Comparison of ENCODE assay signal across 28 mouse cellular contexts in genomic region chr3:27705761-27706160, GRCm38 (mm10). TPM values are rescaled to one million over a fixed set of nuclear protein-coding genes. Genes with fewer than 3 reads are reported as not detected.
A peak's percentile ranks its signal among the peaks of the same experiment; 100 is the strongest.
DNase-seq lines count a peak whose midpoint lies in the region; ATAC-seq and TF ChIP-seq lines count a peak whose summit lies in the region.
"Had no signal": no experiment of that assay in that cellular context is flagged by ENCODE, and none has a peak within 500 bp of the region (broad histone marks: within the 10 kb centered on the region; RNA-seq: fewer than 3 reads in every experiment).

No protein-coding gene starts in this region.

- 0 out of 2 replicates have a peak overlapping the region, but pooled peaks have one; percentile 10 for H3K27ac ChIP-seq in heart, embryonic 15.5 days
- H3K27ac ChIP-seq in liver, postnatal 0 days (ENCODE audit: low read depth), result no peak overlapping the region
- H3K27ac ChIP-seq in liver, embryonic 11.5 days (ENCODE audit: low read depth, low read length), result no peak overlapping the region
- H3K27ac ChIP-seq in embryonic fibroblast, embryonic 13.5 days (ENCODE audit: insufficient read depth, low read length), result peak overlapping the region; percentile 48
- H3K27ac ChIP-seq in layer of hippocampus, adult 2 months, result no peak overlapping the region
- H3K27ac ChIP-seq: forebrain, embryonic 10.5 days; forebrain, embryonic 15.5 days; hindbrain, embryonic 13.5 days; midbrain, embryonic 10.5 days; neural tube, embryonic 13.5 days had no signal

- H3K4me1 ChIP-seq in heart, embryonic 15.5 days (replicated peaks), result peaks cover 43% of the 10 kb centered on the region
- H3K4me1 ChIP-seq in liver, postnatal 0 days (ENCODE audit: insufficient read depth), result peaks cover 22% of the 10 kb centered on the region
- H3K4me1 ChIP-seq in liver, embryonic 11.5 days (replicated peaks; ENCODE audit: control insufficient read depth, insufficient read depth, low read length), result peaks cover 4% of the 10 kb centered on the region; the same call in 1 of the 2 replicates
- H3K4me1 ChIP-seq in embryonic fibroblast, embryonic 13.5 days (ENCODE audit: control insufficient read depth, insufficient read depth, low read length), result peaks cover 11% of the 10 kb centered on the region

- no peak overlapping the region for H3K4me3 ChIP-seq in heart, embryonic 15.5 days
- no peak overlapping the region for H3K4me3 ChIP-seq in liver, postnatal 0 days (ENCODE audit: low read depth, low read length)
- no peak overlapping the region for H3K4me3 ChIP-seq in liver, embryonic 11.5 days (ENCODE audit: low read depth, low read length)
- H3K4me3 ChIP-seq in embryonic fibroblast, embryonic 13.5 days (ENCODE audit: insufficient read depth, low read length), result no peak overlapping the region
- no peak overlapping the region for H3K4me3 ChIP-seq in myocyte
- no peak overlapping the region for H3K4me3 ChIP-seq in layer of hippocampus, adult 2 months
- H3K4me3 ChIP-seq: forebrain, embryonic 10.5 days; forebrain, embryonic 15.5 days; hindbrain, embryonic 13.5 days; midbrain, embryonic 10.5 days; neural tube, embryonic 13.5 days had no signal

- H3ac ChIP-seq in myocyte (ENCODE audit: control insufficient read depth, insufficient read length), result no peak overlapping the region

- no peak for TF ChIP-seq POLR2A in embryonic fibroblast, embryonic 13.5 days (IDR thresholded peaks at IDR 0.05; ENCODE audit: low read depth, low read length)
- no peak for TF ChIP-seq POLR2A in myocyte (IDR thresholded peaks at IDR 0.05; ENCODE audit: insufficient read length, low read depth)

- no peak for ATAC-seq in heart, embryonic 15.5 days (replicated peaks; ENCODE audit: insufficient number of reproducible peaks, insufficient read depth, low FRiP score, low read depth)
- no peak for ATAC-seq in liver, postnatal 0 days
- no peak for ATAC-seq in liver, embryonic 11.5 days (replicated peaks; ENCODE audit: low FRiP score)
- no peak for ATAC-seq in activated CD4-positive, CD25-positive, alpha-beta regulatory T cell, adult 4 months
- ATAC-seq: forebrain, embryonic 15.5 days; intestine, embryonic 16.5 days; midbrain, embryonic 16.5 days had no signal

- H3K9me3 ChIP-seq in heart, embryonic 15.5 days (replicated peaks), result no peaks in the 10 kb centered on the region
- no peaks in the 10 kb centered on the region for H3K9me3 ChIP-seq in liver, postnatal 0 days (ENCODE audit: low read length)
- no peaks in the 10 kb centered on the region for H3K9me3 ChIP-seq in liver, embryonic 11.5 days (ENCODE audit: control insufficient read depth, low read length)
- H3K9me3 ChIP-seq: forebrain, embryonic 10.5 days; forebrain, embryonic 15.5 days; hindbrain, embryonic 13.5 days; midbrain, embryonic 10.5 days; neural tube, embryonic 13.5 days had no signal

- intact Hi-C loops in heart, postnatal 25 days (cut with DNase I), result loop anchor here (5.0 kb wide), 1 partner anchor 48 kb away; no protein-coding TSS in a partner anchor

- H3K79me2 ChIP-seq in myocyte (ENCODE audit: control insufficient read depth, insufficient read depth), result peaks cover 90% of the 10 kb centered on the region

- no peak overlapping the region for H3K4me2 ChIP-seq in heart, embryonic 15.5 days
- H3K4me2 ChIP-seq in liver, postnatal 0 days (ENCODE audit: low read depth, low read length), result peak overlapping the region; percentile 54; the same call in 1 of the 2 replicates
- no peak overlapping the region for H3K4me2 ChIP-seq in liver, embryonic 11.5 days
- H3K4me2 ChIP-seq in myocyte (ENCODE audit: low read depth), result peak overlapping the region; percentile 13
- H3K4me2 ChIP-seq: forebrain, embryonic 15.5 days; hindbrain, embryonic 13.5 days; neural tube, embryonic 13.5 days had no signal

- DNase-seq in heart, postnatal 25 days (ENCODE audit: low spot score), result no peak
- no peak for DNase-seq in liver, postnatal 0 days
- DNase-seq in liver, embryonic 11.5 days (ENCODE audit: low spot score), result no peak
- DNase-seq in layer of hippocampus, adult 2 months (ENCODE audit: low spot score in 2 of 2), result no peak
- DNase-seq: B cell, adult 2 months; cerebellum, adult 11 months; cerebellum, adult 9-10 months; cerebellum, postnatal 36 days; gastrocnemius, postnatal 25 days; heart, adult 18-20 months; heart, postnatal 4 days; kidney, adult 9 months; kidney, postnatal 25 days; layer of hippocampus, postnatal 36 days; left cerebral cortex, postnatal 4 days; lung, postnatal 14 days; thymus, postnatal 14 days had no signal

- no peak for TF ChIP-seq CTCF in liver, postnatal 0 days (IDR thresholded peaks at IDR 0.05; ENCODE audit: low read depth)
- no peak for TF ChIP-seq CTCF in embryonic fibroblast, embryonic 13.5 days (IDR thresholded peaks at IDR 0.05; ENCODE audit: borderline replicate concordance, insufficient read depth, low read length)
- no peak for TF ChIP-seq CTCF in layer of hippocampus, adult 2 months (conservative IDR thresholded peaks at IDR 0.05)

- no peaks in the 10 kb centered on the region for H3K36me3 ChIP-seq in heart, embryonic 15.5 days
- H3K36me3 ChIP-seq in liver, postnatal 0 days (replicated peaks; ENCODE audit: insufficient read depth, low read length), result 0 out of 2 replicates have a peak, but pooled peaks cover 2% of the 10 kb centered on the region
- peaks cover 2% of the 10 kb centered on the region; the same call in 1 of the 2 replicates for H3K36me3 ChIP-seq in liver, embryonic 11.5 days (ENCODE audit: control insufficient read depth, insufficient read depth, low read length)
- H3K36me3 ChIP-seq in myocyte (ENCODE audit: control insufficient read depth, insufficient read depth), result no peaks in the 10 kb centered on the region
- H3K36me3 ChIP-seq: forebrain, embryonic 15.5 days; hindbrain, embryonic 13.5 days; neural tube, embryonic 13.5 days had no signal

- no peak overlapping the region for H3K9ac ChIP-seq in heart, embryonic 15.5 days
- no peak overlapping the region; the same call in 1 of the 2 replicates for H3K9ac ChIP-seq in liver, postnatal 0 days (replicated peaks)
- H3K9ac ChIP-seq in liver, embryonic 11.5 days (ENCODE audit: low read depth, low read length), result no peak overlapping the region
- H3K9ac ChIP-seq: forebrain, embryonic 15.5 days; hindbrain, embryonic 13.5 days; neural tube, embryonic 13.5 days had no signal

- no peak for TF ChIP-seq EP300 in liver, postnatal 0 days (IDR thresholded peaks at IDR 0.05; ENCODE audit: low read depth)

- 43% methylated on average over 6 of the region's 6 CpGs for WGBS in heart, embryonic 15.5 days
- WGBS in liver, postnatal 0 days (ENCODE audit: insufficient replicate concordance), result 58% methylated on average over 6 of the region's 6 CpGs
- 73% methylated on average over 6 of the region's 6 CpGs for WGBS in liver, embryonic 11.5 days

- no peaks in the 10 kb centered on the region for H3K27me3 ChIP-seq in heart, embryonic 15.5 days
- no peaks in the 10 kb centered on the region for H3K27me3 ChIP-seq in liver, postnatal 0 days (ENCODE audit: insufficient read depth, low read length)
- peaks cover 15% of the 10 kb centered on the region for H3K27me3 ChIP-seq in liver, embryonic 11.5 days (replicated peaks; ENCODE audit: control insufficient read depth, insufficient read depth, low read length)
- no peaks in the 10 kb centered on the region for H3K27me3 ChIP-seq in myocyte (ENCODE audit: control insufficient read depth, insufficient read depth, insufficient read length)
- H3K27me3 ChIP-seq: forebrain, embryonic 15.5 days; hindbrain, embryonic 13.5 days; neural tube, embryonic 13.5 days had no signal

TF ChIP-seq in myocyte, 11 proteins besides CTCF, POLR2A, EP300 and RAD21:
- TF ChIP-seq TCF12 (IDR thresholded peaks at IDR 0.05; ENCODE audit: insufficient read depth, poor library complexity, severe bottlenecking) (no peak), TCF3 (IDR thresholded peaks at IDR 0.05; ENCODE audit: insufficient read length, low read depth) (no peak), USF1 (IDR thresholded peaks at IDR 0.05; ENCODE audit: low read depth) (no peak), E2F4 (IDR thresholded peaks at IDR 0.05; ENCODE audit: insufficient read depth) (no peak), MYOG (IDR thresholded peaks at IDR 0.05; ENCODE audit: control insufficient read depth in 1 of 3, insufficient read depth in 1 of 3, insufficient read length in 2 of 3, low read depth in 2 of 3) (no peak), SRF (IDR thresholded peaks at IDR 0.05; ENCODE audit: control insufficient read depth, insufficient read length, low read depth) (no peak), POLR2AphosphoS2 (IDR thresholded peaks at IDR 0.05; ENCODE audit: insufficient read length, low read depth) (no peak), CEBPB (IDR thresholded peaks at IDR 0.05; ENCODE audit: insufficient read depth, poor library complexity, severe bottlenecking) (no peak), REST (IDR thresholded peaks at IDR 0.05; ENCODE audit: insufficient read depth, insufficient read length) (no peak), MAX (IDR thresholded peaks at IDR 0.05; ENCODE audit: low read depth) (no peak), MYOD1 (IDR thresholded peaks at IDR 0.05; ENCODE audit: control insufficient read depth in 1 of 3, insufficient read length in 2 of 3, low read depth in 2 of 3) (no peak)

RNA-seq across cellular contexts. Expression of gene Fndc3b, which starts 5.3 kb away (rescaled TPM):
- polyA plus RNA-seq in heart, embryonic 15.5 days (2015; fragmentation: Nextera tagmentation; extraction: Ambion mirVana), result 24.0 and 27.8 TPM in 2 replicates
- total RNA-seq in heart, postnatal 25 days (2021), result 10 to 100 TPM; 58.5 to 69.4 TPM
- polyA plus RNA-seq in liver, postnatal 0 days (2015; fragmentation: Nextera tagmentation; extraction: Ambion mirVana), result 12.0 and 14.9 TPM in 2 replicates
- polyA plus RNA-seq in liver, embryonic 11.5 days (2014; fragmentation: Nextera tagmentation; extraction: Ambion mirVana), result 12.1 and 12.3 TPM in 2 replicates
- polyA plus RNA-seq in embryonic fibroblast, embryonic 13.5 days (2011; ENCODE audit: insufficient read length, low read depth, missing spikeins), result 130 and 144 TPM in 2 replicates
- polyA plus RNA-seq in myocyte (2012; fragmentation: generic; extraction: Trizol), result 25.8 TPM
- total RNA-seq in layer of hippocampus, adult 2 months (2021), result 10 to 100 TPM; 18.9 to 26.2 TPM
- polyA plus RNA-seq in activated CD4-positive, CD25-positive, alpha-beta regulatory T cell, adult 4 months (2017; shearing (Covaris generic)), result under 1 TPM; 0.17 to 0.81 TPM

Comparison
In these comparisons a context has a peak if more than half of its experiments do, and no peak if none do; other contexts are left out.
1. H3K4me2 ChIP-seq: peak in liver, postnatal 0 days (single experiment) and myocyte (single experiment); none in heart, embryonic 15.5 days (single experiment) and liver, embryonic 11.5 days (single experiment).
2. H3K27ac ChIP-seq: peak in heart, embryonic 15.5 days (single experiment) and embryonic fibroblast, embryonic 13.5 days (single experiment); none in liver, postnatal 0 days (single experiment), liver, embryonic 11.5 days (single experiment) and layer of hippocampus, adult 2 months (single experiment).